Mouse (Mus musculus) lung, postnatal 25 days (tissue): ENCODE measurements at regions not wholly inside any gene's neighbourhood (a gene's known extent, or its start where the extent isn't known, plus 50 kb on each side); places are given as distances from the start of the nearest gene placed in this dataset.
A peak's percentile ranks its signal among the peaks of the same experiment; 100 is the strongest.
"Not testable (repeated sequence)": the region's sequence is repeated elsewhere in the genome, so short reads cannot be mapped to it uniquely, and the experiment has no call there.

Experiments
- DNase-seq: peaks from one replicate; pipeline ENCODE4 v3.0.0; 2022; ENCODE audit warnings: low spot score

- DNase-seq = no peak
Measured at GRCm38 (mm10) chr14:53993427-53993826, 260.5 kb downstream of the Dad1 start.

GRCm38 (mm10) chr14:53992712-53993286, 261.1 kb downstream of the Dad1 start:
- no peak for DNase-seq

GRCm38 (mm10) chr14:53991390-53991789, 262.5 kb downstream of the Dad1 start:
- DNase-seq = no peak

GRCm38 (mm10) chr14:53980771-53981170, 273.1 kb downstream of the Dad1 start:
- no peak for DNase-seq

- not testable (repeated sequence) for DNase-seq
Measured at GRCm38 (mm10) chr14:53961426-53961825, 292.5 kb downstream of the Dad1 start.

- DNase-seq = no peak
Measured at GRCm38 (mm10) chr14:53960779-53961178, 293.1 kb downstream of the Dad1 start.

- DNase-seq = peak; percentile 75
Measured at GRCm38 (mm10) chr14:53935791-53936231, 318.1 kb downstream of the Dad1 start.

GRCm38 (mm10) chr14:53935336-53935735, 318.6 kb downstream of the Dad1 start:
- DNase-seq = peak; percentile 65

- DNase-seq = no peak
Measured at GRCm38 (mm10) chr14:53910871-53911270, 343.0 kb downstream of the Dad1 start.

GRCm38 (mm10) chr14:53904578-53904977, 349.3 kb downstream of the Dad1 start:
- no peak for DNase-seq

GRCm38 (mm10) chr14:53901103-53901502, 352.8 kb downstream of the Dad1 start:
- no peak for DNase-seq

- no peak for DNase-seq
Measured at GRCm38 (mm10) chr14:53881304-53881703, 372.6 kb downstream of the Dad1 start.

GRCm38 (mm10) chr14:53876581-53876980, 377.3 kb downstream of the Dad1 start:
- DNase-seq = no peak

- DNase-seq = no peak
Measured at GRCm38 (mm10) chr14:53875736-53876135, 378.2 kb downstream of the Dad1 start.

- DNase-seq = no peak
Measured at GRCm38 (mm10) chr14:53847049-53847448, 406.9 kb downstream of the Dad1 start.

GRCm38 (mm10) chr14:53845646-53846045, 408.3 kb downstream of the Dad1 start:
- no peak for DNase-seq

GRCm38 (mm10) chr14:53832553-53832952, 421.4 kb downstream of the Dad1 start:
- DNase-seq = no peak

GRCm38 (mm10) chr14:53831651-53832050, 422.3 kb downstream of the Dad1 start:
- no peak for DNase-seq

GRCm38 (mm10) chr14:53830717-53831116, 423.2 kb downstream of the Dad1 start:
- DNase-seq = no peak

GRCm38 (mm10) chr14:53826782-53827181, 427.1 kb downstream of the Dad1 start:
- DNase-seq = no peak

- peak; percentile 36 for DNase-seq
Measured at GRCm38 (mm10) chr14:53806231-53806630, 447.7 kb downstream of the Dad1 start.

- peak; percentile 48 for DNase-seq
Measured at GRCm38 (mm10) chr14:53803698-53804620, 449.9 kb downstream of the Dad1 start.

- no peak for DNase-seq
Measured at GRCm38 (mm10) chr14:53802547-53802946, 451.4 kb downstream of the Dad1 start.
